Mouse (Mus musculus) spleen, adult 2 months (tissue): ENCODE data around the gene Alkbh7. TPM values are rescaled to one million over a fixed set of nuclear protein-coding genes. Genes with fewer than 3 reads are reported as not detected.

Experiments
- DNase-seq, 2 experiments: peaks; one replicate each; pipeline versions ENCODE4 v3.0.0 to v3.0.0-alpha.2; 2012 to 2021; ENCODE audit warnings: low spot score in 2 of 2, low read depth in 1 of 2
- H3K27ac ChIP-seq: fragments of 200-500 bp; 2 replicates; pipeline ENCODE4 v1.5.1; 2012; ENCODE audit warnings: low read length, inconsistent platforms; ENCODE audit not compliant: insufficient read depth
- H3K27me3 ChIP-seq: fragments of 200-500 bp; 2 replicates; pipeline ENCODE4 v1.6.1; 2012; ENCODE audit warnings: mild to moderate bottlenecking, moderate library complexity, low read length, inconsistent platforms; ENCODE audit not compliant: control insufficient read depth, insufficient read depth
- H3K36me3 ChIP-seq: fragments of 200-500 bp; 2 replicates; pipeline ENCODE4 v1.6.1; 2012; ENCODE audit warnings: mild to moderate bottlenecking, low read length, inconsistent platforms; ENCODE audit not compliant: control insufficient read depth, insufficient read depth
- H3K4me1 ChIP-seq: fragments of 200-500 bp; 2 replicates; pipeline ENCODE4 v1.6.1; 2011; ENCODE audit warnings: inconsistent platforms; ENCODE audit not compliant: control insufficient read depth, insufficient read depth, insufficient read length
- H3K4me3 ChIP-seq: fragments of 200-500 bp; 2 replicates; pipeline ENCODE4 v1.5.1; 2011; ENCODE audit warnings: mild to moderate bottlenecking, inconsistent platforms; ENCODE audit not compliant: insufficient read depth, insufficient read length; ENCODE audit errors: extremely low read depth
- CTCF ChIP-seq: fragments of 200-500 bp; IDR thresholded peaks from 2 replicates; pipeline ENCODE4 v1.5.1; 2011; ENCODE audit warnings: mild to moderate bottlenecking, inconsistent platforms; ENCODE audit not compliant: insufficient read depth, insufficient read length, insufficient replicate concordance; ENCODE audit errors: extremely low read depth
- POLR2A ChIP-seq: fragments of 200-500 bp; IDR thresholded peaks from 2 replicates; pipeline ENCODE4 v1.6.1; 2011; ENCODE audit warnings: low read depth, low read length, inconsistent platforms
- WGBS: fragments of 180-500 bp; shearing (Covaris S2); methylation state at CpG from one replicate; pipeline ENCODE4 v1.1.7; 2018; 5-methylcytosine and 5-hydroxymethylcytosine counted together
- polyA plus RNA-seq: library from polyadenylated mRNA; depleted of rRNA; stranded (reverse); fragments of >200 nt; gene quantifications from 2 replicates; pipeline ENCODE4 v1.2.3, GENCODE M21; 2012

Gene Alkbh7
- polyA plus RNA-seq, 1 experiment: 22.3 TPM

GRCm38 (mm10) chr17:56974708-56975240, 22.4 kb upstream of the Alkbh7 start:
- Histone ChIP-seq H3K4me1 (no peaks in the 10 kb centered on the region), H3K36me3 (no peaks in the 10 kb centered on the region), H3K27me3 (no peaks in the 10 kb centered on the region), H3K4me3 (no peak overlapping the region), H3K27ac (no peak overlapping the region)
- DNase-seq: no peak
- TF ChIP-seq POLR2A: no peak
- no peak for TF ChIP-seq CTCF
- 90% methylated on average over 5 of the region's 5 CpGs for WGBS

- WGBS: 78% methylated on average over 3 of the region's 3 CpGs
- H3K36me3 ChIP-seq: no peaks in the 10 kb centered on the region
- TF ChIP-seq CTCF: no peak
- H3K27me3 ChIP-seq: no peaks in the 10 kb centered on the region
- H3K4me1 ChIP-seq: no peaks in the 10 kb centered on the region
- no peak for DNase-seq
- no peak overlapping the region for H3K27ac ChIP-seq
- no peak overlapping the region for H3K4me3 ChIP-seq
Measured at GRCm38 (mm10) chr17:56975391-56975790, 21.7 kb upstream of the Alkbh7 start.

GRCm38 (mm10) chr17:56976531-56977390, 20.4 kb upstream of the Alkbh7 start:
- 85% methylated on average over 8 of the region's 8 CpGs for WGBS
- TF ChIP-seq CTCF (no peak), POLR2A (no peak)
- H3K27me3 ChIP-seq: no peaks in the 10 kb centered on the region
- no peak overlapping the region for H3K27ac ChIP-seq
- H3K4me1 ChIP-seq: no peaks in the 10 kb centered on the region
- no peak overlapping the region for H3K4me3 ChIP-seq
- no peaks in the 10 kb centered on the region for H3K36me3 ChIP-seq
- DNase-seq: no peak

DNA sequence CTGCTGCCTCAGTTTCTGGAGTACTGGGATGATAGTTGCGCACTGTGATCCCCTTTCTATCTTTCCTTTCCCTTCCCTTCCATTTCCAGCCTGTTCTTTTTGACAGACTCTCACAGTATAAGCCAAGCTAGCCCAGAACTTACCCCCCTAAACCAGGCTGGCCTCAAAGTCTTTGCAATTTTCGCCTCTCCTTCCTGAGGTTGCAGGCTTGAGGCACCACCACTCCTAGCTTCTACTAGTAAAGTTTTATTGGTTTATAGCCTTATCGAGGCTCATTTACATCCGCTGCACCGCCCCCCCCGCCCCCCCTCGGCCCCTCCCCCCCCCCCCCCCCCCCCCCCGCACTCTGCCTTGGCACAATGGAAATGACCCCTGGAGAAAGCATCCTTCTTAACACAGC, 17.6 kb upstream of the Alkbh7 start:
- Histone ChIP-seq H3K27ac (no peak overlapping the region), H3K36me3 (no peaks in the 10 kb centered on the region), H3K27me3 (no peaks in the 10 kb centered on the region), H3K4me1 (no peaks in the 10 kb centered on the region), H3K4me3 (no peak overlapping the region)
- WGBS: 31% methylated on average over 8 of the region's 8 CpGs
- no peak for DNase-seq
- TF ChIP-seq POLR2A (no peak), CTCF (no peak)

- Histone ChIP-seq H3K27me3 (no peaks in the 10 kb centered on the region), H3K4me1 (no peaks in the 10 kb centered on the region), H3K4me3 (no peak overlapping the region), H3K36me3 (no peaks in the 10 kb centered on the region), H3K27ac (no peak overlapping the region)
- TF ChIP-seq CTCF (no peak), POLR2A (no peak)
- WGBS: 79% methylated on average over 7 of the region's 7 CpGs
- no peak for DNase-seq
Measured at GRCm38 (mm10) chr17:56981049-56981448, 16.1 kb upstream of the Alkbh7 start.

DNA sequence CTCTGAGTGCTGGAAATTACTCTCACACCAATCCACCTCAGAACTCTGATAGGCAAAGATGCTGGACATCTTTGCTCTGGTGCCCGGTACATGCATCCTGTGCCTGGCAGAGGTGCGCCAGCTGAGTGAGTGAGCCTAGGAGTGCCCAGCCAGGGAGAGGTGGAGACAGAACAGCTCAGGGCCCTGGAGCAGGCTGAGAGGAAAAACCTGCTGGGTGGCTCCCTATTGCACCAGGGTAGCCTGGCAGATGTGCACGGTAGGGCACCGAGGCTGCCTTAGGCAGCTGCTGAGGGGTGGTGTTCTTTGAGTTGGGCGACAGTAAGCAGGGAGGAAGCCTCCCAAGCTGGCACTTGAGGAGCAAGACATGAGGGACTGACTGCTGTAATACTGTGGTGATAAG, 15.1 kb upstream of the Alkbh7 start, which contains the start of gene Acer1:
Acer1 (minus strand) TSS at position 114 of the 400 bp plus-strand sequence.
- TF ChIP-seq POLR2A (no peak), CTCF (no peak)

DNA sequence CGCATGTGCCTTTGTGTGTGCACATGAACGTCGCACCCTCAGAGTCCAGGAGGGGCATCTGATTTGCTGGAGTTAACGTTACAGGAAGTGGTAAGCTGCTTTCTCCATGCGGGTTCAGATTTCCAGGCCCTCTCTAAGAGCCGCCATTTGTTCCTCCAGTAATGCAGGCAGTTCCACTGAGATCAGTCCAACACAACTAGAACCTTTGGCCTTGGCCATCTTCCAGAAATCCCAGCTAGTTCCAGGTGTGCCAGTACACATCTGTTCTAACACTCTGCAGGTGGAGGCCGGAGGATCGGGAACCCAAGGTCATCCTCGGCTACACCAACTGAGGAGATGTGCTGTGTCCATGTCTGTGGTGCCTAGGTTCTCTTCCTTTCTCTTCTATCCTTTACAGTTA, 12.3 kb upstream of the Alkbh7 start:
- H3K27me3 ChIP-seq: no peaks in the 10 kb centered on the region
- no peaks in the 10 kb centered on the region for H3K4me1 ChIP-seq
- H3K27ac ChIP-seq: no peak overlapping the region
- TF ChIP-seq CTCF (no peak), POLR2A (no peak)
- H3K4me3 ChIP-seq: no peak overlapping the region
- 72% methylated on average over 9 of the region's 9 CpGs for WGBS
- DNase-seq: no peak
- no peaks in the 10 kb centered on the region for H3K36me3 ChIP-seq

More for the DNA sequence above, 15.1 kb upstream of the Alkbh7 start, which contains the start of gene Acer1:
- WGBS: 87% methylated on average over 5 of the region's 5 CpGs
- H3K4me3 ChIP-seq: no peak within 1 kb of the TSS
- no peaks in the 10 kb centered on the region for H3K4me1 ChIP-seq
- no peaks in the 10 kb centered on the region for H3K27me3 ChIP-seq
- H3K36me3 ChIP-seq: no peaks in the 10 kb centered on the region
- no peak within 1 kb of the TSS for H3K27ac ChIP-seq
- DNase-seq: no peak
